Mouse (Mus musculus) left cerebral cortex, postnatal 10 days (tissue): Measurements from ENCODE around the gene Olfr835. TPM values are rescaled to one million over a fixed set of nuclear protein-coding genes. Genes with fewer than 3 reads are reported as not detected.

Experiments used
- DNase-seq, 2 experiments: peaks; one replicate each; pipeline ENCODE4 v3.0.0; 2021 to 2022; ENCODE audit warnings: low spot score in 2 of 2, mixed read lengths in 1 of 2; ENCODE audit errors: extremely low spot score in 1 of 2
- intact Hi-C: fragments of 180-260 bp; cut with DNase I; formaldehyde crosslinking; loops from one replicate; pipeline ENCODE4 v1.15.1; 2025
- total RNA-seq, 2 experiments: library from RNA; stranded (reverse); gene quantifications; 2 replicates each; pipeline ENCODE4 v1.2.3; 2021

Olfr835 gene
- total RNA-seq, result not detected

DNA sequence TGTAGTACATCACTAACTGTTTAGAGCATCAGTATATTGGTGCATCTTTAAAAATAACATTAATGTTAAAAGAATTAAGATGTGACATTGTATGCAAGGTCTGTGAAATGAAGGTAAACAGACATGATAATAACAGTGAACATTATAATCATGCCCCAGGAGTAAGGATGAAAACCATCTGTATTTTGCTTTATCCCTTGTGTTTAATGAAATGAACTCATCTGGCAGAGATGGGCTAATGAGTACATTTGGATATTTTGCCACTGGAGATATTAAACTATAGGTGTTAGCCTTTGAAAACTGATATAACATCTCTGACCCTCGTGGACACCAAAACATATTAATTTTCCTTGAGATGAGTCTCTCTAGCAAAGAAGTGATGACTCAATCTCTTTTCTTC is at the start of gene Olfr835:
Gene Olfr835, plus strand, starts transcription at position 301 of the 400 bp plus-strand sequence.
- no peak for DNase-seq
- intact Hi-C loops, result no loop called here

DNA sequence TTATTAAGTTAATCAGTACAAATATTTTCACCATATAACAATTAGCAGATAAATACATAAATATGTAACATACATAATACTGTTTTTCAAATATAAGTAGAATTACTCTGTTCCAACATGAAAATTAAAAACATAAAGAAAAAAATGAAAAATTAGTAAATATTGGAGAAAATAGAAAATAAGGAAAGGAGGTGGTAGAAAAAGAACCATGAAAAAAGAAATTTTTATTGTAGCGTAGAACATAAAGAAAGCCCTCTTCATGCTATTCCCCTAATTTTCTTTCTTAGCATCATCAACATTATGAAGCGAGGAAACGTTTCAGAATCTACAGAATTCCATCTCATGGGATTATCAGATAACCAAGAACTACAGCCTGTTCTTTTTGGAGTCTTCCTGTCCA is 44.8 kb upstream of the Olfr835 start, which contains the start of gene Olfr834:
Gene Olfr834, plus strand, starts transcription at position 301 of the 400 bp plus-strand sequence.
- DNase-seq, result no peak
- intact Hi-C loops, result no loop called here

DNA sequence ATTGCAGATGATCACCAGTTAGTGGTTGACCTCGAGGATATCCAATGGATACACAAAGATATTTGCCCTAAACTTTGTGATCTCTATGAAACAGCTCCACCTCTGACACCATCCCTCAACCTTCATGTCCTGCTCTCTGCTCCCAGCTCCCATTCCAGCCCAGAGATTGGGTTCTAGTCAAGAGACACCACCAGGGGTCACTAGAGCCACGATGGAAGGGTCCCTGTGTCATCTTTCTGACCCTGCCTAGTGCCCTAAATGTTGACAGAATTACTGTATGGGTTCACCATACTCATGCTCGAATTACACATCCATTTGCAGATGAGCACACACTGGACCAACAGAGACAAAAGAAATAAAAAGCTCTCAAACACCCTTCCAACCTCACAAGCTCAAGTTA is 52.5 kb downstream of the Olfr835 start:
- DNase-seq, result no peak
- intact Hi-C loops, result no loop called here

Other genes with a start within 250 kb of the Olfr835 start
- not detected for gene Olfr828, start 213.2 kb upstream of the Olfr835 start, total RNA-seq
- gene Olfr829, start 177.8 kb upstream of the Olfr835 start, total RNA-seq, result not detected
- not detected for gene Olfr830, start 158.0 kb upstream of the Olfr835 start, total RNA-seq
- not detected for gene Olfr832, start 95.6 kb upstream of the Olfr835 start, total RNA-seq
- gene Olfr834, start 44.7 kb upstream of the Olfr835 start, total RNA-seq, result not detected
- gene Olfr836, start 87.6 kb downstream of the Olfr835 start, total RNA-seq, result not detected
- not detected for gene Olfr837, start 103.6 kb downstream of the Olfr835 start, total RNA-seq
- under 1 TPM; 0.06 to 0.10 TPM for gene Olfr839-ps1, start 144.6 kb downstream of the Olfr835 start, total RNA-seq
- gene Olfr843, start 219.3 kb downstream of the Olfr835 start, total RNA-seq, result not detected